Mouse (Mus musculus) bone marrow, adult 2 months (tissue): ENCODE results near the gene Cyp24a1.

Experiments used
- CTCF ChIP-seq: fragments of 200-500 bp; IDR thresholded peaks from 2 replicates; pipeline ENCODE4 v1.5.1; 2011; ENCODE audit warnings: low read length, control low read depth; ENCODE audit not compliant: control insufficient read depth, insufficient read depth
- POLR2A ChIP-seq: fragments of 200-500 bp; IDR thresholded peaks from 2 replicates; pipeline ENCODE4 v1.6.1; 2011; ENCODE audit warnings: low read depth, mild to moderate bottlenecking, control low read depth, low read length, borderline replicate concordance; ENCODE audit not compliant: control insufficient read depth

DNA sequence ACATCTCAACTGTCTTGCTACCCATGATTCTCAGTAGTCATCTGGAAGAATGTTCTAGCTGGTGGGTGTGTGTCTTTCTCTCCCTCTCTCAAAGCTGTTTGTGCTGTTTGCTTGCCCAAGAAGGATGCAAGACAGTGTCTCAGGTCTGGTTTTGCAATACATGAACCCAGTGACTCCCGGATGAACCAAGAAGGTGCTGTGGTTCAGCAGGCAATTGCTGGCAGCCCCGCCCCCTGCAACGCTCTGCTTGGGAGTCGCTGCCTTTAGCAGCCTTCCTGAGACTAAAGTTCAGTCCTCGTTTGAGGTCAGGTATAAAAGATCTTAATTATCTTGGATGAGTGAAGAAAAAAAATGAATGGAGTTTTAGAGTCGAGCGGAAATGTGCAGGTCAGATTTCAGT lies 35.3 kb downstream of the Cyp24a1 start:
- TF ChIP-seq CTCF, result no peak
- TF ChIP-seq POLR2A, result no peak
